Mouse (Mus musculus) cortical plate, adult 2 months (tissue): ENCODE measurements around the gene Ccdc24.

ENCODE experiments used
- CTCF ChIP-seq: fragments of 200-500 bp; IDR thresholded peaks from 2 replicates; pipeline ENCODE4 v1.5.1; 2011; ENCODE audit warnings: mild to moderate bottlenecking, control low read depth, low read length; ENCODE audit not compliant: insufficient read depth; ENCODE audit errors: extremely low read depth
- POLR2A ChIP-seq: fragments of 200-500 bp; IDR thresholded peaks from 2 replicates; pipeline ENCODE4 v1.6.1; 2011; ENCODE audit warnings: mild to moderate bottlenecking, low read length, control low read depth; ENCODE audit not compliant: insufficient read depth; ENCODE audit errors: extremely low read depth

GRCm38 (mm10) chr4:117850176-117850575 is 22.2 kb downstream of the Ccdc24 start:
- no peak for TF ChIP-seq CTCF
- no peak for TF ChIP-seq POLR2A
